Mouse (Mus musculus): ENCODE data around the gene Zfp512b.

The Zfp512b gene

DNA sequence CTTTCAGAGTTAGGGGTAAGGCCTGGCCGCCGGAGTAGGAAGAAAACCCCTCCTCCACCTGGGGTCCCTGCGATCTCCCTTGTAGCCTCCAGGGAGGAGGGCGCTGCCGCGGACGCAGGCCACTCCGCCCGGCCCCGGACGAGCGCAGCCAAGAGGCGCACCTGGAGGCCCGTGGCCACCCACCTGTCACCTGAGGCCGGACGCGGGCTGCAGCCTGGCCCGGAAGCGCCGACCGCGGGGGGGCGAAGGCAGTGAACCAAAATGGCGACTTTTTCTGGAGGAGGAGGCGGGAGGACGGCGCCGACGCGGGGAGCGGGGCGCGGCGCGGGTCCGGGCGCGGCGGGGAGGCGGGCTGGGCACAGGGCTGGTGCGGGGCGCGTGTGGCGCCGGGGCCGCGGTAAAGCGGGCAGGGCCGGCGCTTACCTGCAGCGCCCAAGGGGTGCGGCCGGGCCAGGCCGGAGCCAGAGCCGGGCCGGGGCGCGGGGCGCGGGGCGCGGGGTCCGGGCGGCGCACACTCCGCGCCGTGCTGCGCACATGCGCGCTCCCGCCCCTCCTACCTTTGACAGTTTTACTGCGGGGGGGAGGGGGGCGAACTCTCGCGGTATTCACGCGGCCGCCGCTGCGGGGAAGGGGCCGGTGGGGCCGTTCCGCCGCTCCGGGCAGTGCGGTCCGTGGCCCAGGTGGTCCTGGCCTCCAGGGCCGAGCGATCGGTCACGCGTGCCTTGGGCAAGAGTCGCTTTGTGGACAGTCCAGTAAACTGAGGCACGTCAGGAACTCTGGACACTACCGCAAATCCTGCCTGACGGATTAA, at the start of gene Zfp512b:
TSS of gene Zfp512b (minus strand) at position 573 of the 811 bp plus-strand sequence.
- DNase-seq (ENCODE audit: low spot score): peak; percentile 79

- DNase-seq (ENCODE audit: low spot score): no peak
Measured at GRCm38 (mm10) chr2:181635865-181636264, 43.3 kb upstream of the Zfp512b start.

- DNase-seq (ENCODE audit: low spot score): no peak
Measured at GRCm38 (mm10) chr2:181632624-181633023, 40.0 kb upstream of the Zfp512b start.

DNA sequence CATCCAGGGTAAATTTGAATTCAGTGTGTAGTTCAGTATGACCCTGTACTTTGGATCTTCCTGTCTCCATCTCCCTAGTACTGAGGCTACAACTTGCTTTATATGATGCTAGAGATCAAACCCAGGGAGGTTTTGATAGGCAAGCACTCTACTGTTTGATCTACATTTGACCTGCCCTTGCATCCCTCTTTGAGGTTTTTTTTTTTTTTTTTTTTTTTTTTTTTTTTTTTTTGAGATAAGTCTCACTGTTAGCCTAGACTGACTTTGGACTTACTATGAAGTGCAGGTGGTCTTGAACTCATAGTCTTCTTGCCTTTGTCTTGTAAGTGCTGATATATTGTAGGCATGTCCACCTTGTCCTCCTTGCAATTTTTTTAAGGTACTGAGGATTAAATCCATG, 35.9 kb upstream of the Zfp512b start:
- DNase-seq (ENCODE audit: low spot score): no peak

GRCm38 (mm10) chr2:181623401-181623800, 30.8 kb upstream of the Zfp512b start:
- no peak for DNase-seq (ENCODE audit: low spot score)

- DNase-seq (ENCODE audit: low spot score): no peak
Measured at GRCm38 (mm10) chr2:181618761-181619495, 26.3 kb upstream of the Zfp512b start.

GRCm38 (mm10) chr2:181602367-181602766, 9.8 kb upstream of the Zfp512b start:
- DNase-seq (ENCODE audit: low spot score): no peak

DNA sequence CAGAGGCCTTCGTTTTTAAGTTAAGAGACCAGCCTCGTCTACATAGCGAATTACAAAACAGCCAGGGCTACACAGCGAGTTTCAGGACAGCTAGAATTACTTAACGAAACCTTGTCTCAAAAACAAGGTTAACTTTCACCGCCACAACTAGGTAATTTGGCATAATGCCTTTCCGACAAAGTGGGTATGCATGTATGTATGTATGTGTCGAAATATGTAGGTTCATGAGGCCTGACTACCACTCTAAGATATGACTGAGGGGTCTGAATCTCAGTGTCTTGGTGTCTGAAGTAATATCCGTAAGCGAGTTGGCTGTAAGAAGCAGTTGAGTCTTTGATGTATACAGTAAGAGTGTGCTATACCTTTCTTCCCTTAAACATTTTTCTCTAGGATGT, 9.1 kb upstream of the Zfp512b start:
- DNase-seq (ENCODE audit: low spot score): no peak

DNA sequence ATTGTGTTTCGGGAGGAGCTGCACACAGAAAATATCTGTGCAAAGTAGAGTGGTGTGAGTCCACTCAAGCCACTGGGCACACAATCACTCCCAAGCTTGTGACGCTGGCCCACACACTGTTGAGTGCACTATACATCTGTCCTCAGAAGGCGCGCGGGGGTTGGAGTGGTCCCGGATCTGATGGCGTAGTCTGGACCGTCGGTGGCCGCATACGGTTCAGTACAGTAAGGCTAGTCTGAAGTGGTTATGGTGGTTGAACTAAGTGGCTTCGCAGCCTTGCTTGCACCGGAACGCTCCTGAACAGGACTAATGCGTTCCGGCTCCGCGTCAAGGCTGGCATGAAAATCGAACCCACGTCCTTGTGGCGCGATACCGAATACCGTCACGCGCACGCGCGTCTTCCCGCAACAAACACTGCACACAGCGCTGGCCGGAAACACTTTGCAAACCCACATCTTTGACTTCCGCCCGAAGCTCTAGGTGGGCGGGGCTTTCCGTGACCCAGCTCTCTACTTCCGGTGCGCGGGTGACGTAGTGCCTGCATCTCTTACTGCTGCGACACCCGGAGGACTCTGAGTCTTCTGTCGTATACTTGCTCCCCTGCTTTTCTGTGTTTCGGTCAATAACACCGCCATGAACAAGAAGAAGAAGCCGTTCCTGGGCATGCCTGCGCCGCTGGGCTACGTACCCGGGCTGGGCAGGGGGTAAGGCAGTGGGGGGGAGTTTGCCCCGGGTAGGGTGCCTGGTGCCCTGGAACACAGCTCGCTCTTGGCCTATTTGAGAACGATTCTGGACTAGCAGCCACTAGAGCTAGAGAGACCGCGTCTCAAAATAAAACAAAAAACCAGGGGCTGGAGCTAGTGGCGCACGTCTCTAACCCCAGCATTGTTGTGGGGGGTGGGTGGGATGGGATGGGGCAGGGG, 8.5 kb upstream of the Zfp512b start:
- peak; percentile 95 for DNase-seq (ENCODE audit: low spot score)

GRCm38 (mm10) chr2:181600226-181600758, 7.7 kb upstream of the Zfp512b start:
- no peak for DNase-seq (ENCODE audit: low spot score)

DNA sequence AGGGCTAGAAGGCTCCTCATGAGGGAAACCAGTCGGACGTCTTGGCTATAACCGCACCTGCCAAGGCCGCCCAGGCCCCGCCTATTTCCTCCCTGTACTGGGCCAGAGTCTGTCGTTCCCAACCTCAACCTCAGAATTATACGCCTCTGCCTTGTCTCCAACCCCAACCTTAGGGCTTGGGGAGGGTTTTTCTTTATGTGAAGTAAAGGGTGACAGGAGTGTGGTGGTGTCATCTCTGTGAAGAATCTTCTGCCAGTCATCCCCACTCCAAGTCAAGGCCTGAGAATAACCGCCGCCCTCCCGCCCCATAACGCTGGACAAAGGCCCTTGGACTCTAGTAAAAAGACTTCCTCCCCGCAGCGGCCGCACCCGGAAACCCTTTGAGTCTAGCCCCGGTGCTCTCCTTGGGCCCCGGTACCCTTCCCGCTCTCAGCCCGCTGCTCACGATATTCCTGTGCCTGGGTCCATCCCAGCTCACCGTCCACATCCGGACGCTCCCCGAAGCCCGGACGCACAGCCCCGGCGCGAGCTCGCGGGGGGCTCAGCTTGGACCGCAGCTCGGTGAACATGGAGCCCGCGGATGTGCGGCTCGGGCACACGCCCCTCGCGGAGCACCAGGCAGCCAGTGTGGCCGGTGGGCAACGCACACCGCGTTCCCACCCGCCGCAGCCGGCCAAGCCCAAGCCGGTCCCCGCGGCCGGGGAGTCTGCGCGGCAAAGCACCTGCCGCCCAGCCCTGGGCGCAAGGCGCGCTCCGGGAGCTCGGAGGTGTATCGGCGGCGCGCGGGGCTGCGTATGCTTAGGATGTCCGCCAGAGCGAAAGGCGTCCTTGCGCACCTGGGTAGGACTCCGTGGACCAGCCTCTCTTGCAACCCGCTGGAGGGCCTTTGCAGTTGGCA, 6.1 kb upstream of the Zfp512b start, which contains the start of gene Samd10:
TSS of gene Samd10 (minus strand) at position 759 of the 898 bp plus-strand sequence.
- peak; percentile 74 for DNase-seq (ENCODE audit: low spot score)

DNA sequence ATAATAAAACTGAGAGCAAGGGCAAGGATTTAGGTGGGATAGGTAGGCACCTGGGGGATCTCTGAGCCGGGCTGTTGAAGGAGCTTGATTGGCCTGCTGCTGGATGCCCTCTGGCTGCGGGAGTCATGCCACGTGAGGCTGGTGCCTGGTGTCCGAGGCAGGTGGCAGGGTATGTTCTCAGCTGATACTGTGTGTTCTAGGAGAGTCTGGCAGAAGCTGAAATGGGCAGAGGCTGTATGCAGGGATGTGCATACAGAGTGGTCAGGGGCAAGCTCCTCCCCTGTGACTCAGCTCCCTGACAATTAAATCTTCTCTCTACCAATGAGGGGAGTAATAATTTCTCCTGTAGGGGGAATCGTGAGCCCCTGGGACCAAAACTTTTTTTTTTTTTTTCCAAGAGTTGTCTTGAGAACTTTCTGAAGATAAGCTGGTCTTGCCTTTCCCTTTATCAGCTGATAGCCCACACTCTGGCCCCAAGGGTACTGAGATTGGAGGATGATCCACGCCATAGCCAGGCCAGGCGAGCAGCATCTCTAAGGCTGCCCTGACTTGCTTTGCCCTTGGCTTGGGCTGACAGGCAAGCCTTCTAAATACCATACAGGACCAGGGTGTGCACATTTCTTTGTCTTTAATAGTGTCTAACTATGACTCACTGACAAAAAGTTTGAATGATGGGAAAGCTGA, 4.9 kb upstream of the Zfp512b start:
- no peak for DNase-seq (ENCODE audit: low spot score)

- DNase-seq (ENCODE audit: low spot score): no peak
Measured at GRCm38 (mm10) chr2:181596221-181596960, 3.8 kb upstream of the Zfp512b start.

- DNase-seq (ENCODE audit: low spot score): no peak
Measured at GRCm38 (mm10) chr2:181594946-181595696, 2.5 kb upstream of the Zfp512b start.

GRCm38 (mm10) chr2:181593937-181594336, 1.3 kb upstream of the Zfp512b start:
- peak; percentile 3 for DNase-seq (ENCODE audit: low spot score)

GRCm38 (mm10) chr2:181593042-181593421, 429 bp upstream of the Zfp512b start:
- DNase-seq (ENCODE audit: low spot score): no peak

DNA sequence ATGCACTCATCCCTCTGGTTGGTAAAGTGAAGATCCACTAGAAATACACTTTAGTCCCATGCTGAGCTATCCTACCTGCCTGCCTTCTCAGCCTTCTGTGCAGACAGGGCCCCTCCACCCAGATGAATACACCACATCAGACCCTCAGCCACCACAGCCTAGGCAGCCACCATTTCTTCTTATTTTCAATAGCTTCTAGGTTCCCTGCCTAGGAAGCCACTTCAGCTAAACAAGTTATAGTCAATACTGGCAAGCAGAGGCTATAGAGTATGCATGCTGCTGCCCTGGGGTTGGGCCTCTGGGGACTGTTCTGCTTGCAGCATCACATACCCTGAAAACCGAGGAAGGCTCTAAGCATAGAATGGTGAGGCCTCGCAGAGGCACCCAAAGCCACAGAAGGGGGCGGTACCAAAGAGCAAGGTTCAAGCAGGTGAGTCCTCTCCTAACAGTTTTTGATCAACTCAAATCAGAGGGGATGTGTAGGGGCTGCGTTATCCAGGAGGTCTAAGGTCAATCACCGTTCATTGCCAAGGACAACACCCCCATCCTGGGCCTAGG, 996 bp downstream of the Zfp512b start, which contains the start of gene Prpf6:
TSS of gene Prpf6 (plus strand) at position 341 of the 558 bp plus-strand sequence.
- no peak for DNase-seq (ENCODE audit: low spot score)

GRCm38 (mm10) chr2:181590471-181590870, 2.1 kb downstream of the Zfp512b start:
- no peak for DNase-seq (ENCODE audit: low spot score)
